Mouse (Mus musculus) A20 (cell line): Measurements from ENCODE around the gene Lrp11.

ENCODE experiments used
- DNase-seq: peaks from one replicate; pipeline ENCODE4 v3.0.0-alpha.2; 2011; ENCODE audit warnings: low read depth, low spot score

Gene Lrp11

GRCm38 (mm10) chr10:7623861-7624518 lies 34.4 kb downstream of the Lrp11 start:
- no peak for DNase-seq

DNA sequence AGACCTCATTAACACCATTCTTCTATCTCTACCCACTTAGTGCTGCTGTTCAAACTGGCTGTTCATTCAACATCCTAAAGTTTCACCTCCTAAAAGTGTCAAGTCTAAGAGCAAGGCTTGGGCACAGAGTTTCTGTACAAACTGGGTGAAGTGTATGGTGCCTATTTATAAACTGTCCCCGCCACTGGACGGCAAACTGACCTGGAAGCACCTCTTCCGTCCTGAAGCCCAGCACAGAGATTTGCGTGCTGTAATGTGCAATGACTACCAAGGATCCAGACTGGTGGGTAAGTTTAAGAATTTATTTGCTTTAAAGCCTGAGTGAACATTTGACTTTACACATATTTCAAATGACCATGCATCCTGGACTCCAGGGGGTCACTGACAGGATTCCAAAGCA lies 39.5 kb downstream of the Lrp11 start:
- no peak for DNase-seq

DNA sequence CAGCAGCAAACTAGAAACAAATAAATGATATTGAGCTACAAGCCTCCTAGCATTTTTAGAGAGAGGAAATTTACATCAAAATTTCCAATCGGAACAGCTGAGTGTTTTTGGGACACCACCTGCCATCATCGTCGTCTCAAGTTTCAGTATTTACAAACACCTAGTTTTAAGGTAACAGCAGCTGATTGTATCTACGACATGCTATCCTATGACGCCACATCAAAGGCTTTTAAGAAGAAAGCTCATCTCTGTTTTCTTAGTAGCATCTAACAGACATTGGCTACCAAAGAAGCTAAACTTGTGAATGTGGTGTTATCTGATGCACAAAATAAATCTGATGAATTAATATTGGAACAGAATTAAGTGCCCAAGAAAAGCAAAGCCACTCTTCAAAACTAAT lies 40.7 kb downstream of the Lrp11 start:
- DNase-seq = no peak

DNA sequence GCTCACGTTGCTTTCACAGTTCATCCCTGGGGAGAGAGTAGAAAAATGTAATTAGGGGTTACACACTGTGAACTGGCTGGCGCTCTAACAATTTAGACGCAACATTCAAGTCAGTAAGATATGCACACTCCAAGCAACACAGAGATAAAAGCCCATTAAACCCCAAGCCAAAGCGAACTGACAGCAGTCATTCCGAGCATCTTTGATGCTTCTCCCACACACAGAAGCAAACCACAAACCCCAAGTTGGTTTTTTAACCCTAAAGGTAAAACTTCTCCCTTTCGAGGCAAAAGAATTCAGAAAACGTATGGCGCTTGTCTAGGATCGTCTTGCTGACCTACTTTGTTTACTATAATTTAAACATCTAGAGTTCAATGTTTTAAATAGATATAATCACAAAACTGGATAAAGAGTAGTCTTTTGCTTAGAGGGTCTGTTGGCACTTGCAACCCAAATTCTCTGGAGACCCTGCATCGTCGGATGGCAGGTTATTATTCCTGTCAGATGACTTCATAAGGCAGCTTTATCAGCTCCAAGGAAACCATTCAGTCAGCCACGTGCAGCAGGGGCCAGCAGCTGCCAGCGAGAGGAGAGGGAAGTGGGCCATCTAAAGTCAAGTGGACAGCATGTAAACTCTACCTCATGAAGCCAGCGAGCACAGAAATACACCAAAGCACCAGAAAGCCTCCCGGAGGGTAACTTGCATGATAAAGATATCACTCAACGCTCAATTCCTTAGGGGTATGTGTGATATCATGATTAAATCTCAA lies 41.5 kb downstream of the Lrp11 start:
- DNase-seq = no peak

DNA sequence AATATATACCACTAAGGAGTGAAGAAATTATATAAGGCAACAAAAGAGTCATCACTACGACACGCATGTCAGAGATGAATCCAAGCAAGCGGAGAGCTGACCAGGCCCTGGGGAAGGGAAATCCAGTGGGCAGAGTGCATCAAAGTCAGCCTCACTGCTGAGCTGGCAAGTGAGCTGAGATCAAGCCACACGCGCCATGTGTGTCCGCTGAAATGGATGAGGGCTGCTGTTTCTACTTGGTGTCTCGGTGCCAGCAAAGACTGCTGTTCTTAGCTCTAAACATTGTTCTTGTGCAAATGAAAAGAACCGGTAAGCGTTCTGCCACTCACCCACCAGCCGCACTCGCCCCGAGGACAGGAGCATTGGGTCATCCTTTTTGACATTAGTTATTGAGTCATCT lies 50.8 kb downstream of the Lrp11 start:
- no peak for DNase-seq

- no peak for DNase-seq
These were observed 56.3 kb downstream of the Lrp11 start for GRCm38 (mm10) chr10:7645911-7646310.

DNA sequence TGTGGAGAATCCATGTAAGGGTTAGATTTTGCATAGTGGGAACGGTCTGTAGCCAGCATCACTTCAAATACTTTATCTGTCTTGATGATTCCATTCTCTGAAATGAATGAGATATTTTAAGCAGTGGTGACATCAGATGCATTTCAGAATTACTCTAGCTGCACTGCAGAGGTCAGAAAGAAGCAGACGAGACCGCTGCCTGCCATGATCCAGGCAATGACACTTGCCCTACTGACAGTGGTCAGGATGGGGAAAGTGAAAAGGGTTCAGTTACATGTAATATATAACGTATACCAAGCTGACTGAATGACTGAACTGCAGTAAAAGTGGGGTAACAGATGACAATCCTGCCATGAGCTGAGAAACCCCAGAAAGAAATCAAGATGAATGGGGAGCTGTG lies 59.5 kb downstream of the Lrp11 start:
- DNase-seq = no peak

- DNase-seq = no peak
These were observed 61.5 kb downstream of the Lrp11 start for GRCm38 (mm10) chr10:7651057-7651456.

DNA sequence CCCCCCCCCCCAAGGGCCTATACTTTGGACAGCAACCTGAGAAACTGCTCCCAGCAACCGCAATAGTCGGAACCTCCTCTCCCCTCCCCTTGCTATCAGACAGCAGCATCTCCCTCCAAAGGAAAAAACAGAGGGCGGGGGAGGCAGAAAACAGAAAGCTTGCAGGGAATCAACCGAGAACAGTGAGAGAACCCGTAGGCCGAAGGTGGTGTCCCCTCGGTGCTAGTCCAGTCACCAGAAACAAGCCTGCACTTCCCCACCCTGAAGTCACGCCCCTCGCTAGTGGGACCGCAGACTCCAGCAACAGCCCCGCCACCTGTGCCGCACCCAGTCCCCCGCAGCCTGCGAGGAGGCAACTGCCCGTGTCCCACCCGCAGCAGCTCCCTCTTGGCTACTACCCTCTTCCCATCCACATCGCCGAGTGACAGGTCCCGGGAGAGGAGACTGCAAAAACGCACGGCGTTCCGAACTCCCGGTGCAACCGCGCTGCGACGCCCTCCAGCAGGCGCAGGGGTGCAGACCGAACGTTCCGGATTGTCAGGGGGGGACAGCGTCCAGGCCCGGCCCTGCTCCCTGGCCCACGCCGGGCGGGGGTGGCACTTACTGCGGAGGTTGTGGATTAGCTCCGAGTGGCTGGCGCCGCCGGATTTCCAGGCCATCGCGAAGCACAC lies 73.0 kb downstream of the Lrp11 start:
- peak; percentile 90 for DNase-seq

DNA sequence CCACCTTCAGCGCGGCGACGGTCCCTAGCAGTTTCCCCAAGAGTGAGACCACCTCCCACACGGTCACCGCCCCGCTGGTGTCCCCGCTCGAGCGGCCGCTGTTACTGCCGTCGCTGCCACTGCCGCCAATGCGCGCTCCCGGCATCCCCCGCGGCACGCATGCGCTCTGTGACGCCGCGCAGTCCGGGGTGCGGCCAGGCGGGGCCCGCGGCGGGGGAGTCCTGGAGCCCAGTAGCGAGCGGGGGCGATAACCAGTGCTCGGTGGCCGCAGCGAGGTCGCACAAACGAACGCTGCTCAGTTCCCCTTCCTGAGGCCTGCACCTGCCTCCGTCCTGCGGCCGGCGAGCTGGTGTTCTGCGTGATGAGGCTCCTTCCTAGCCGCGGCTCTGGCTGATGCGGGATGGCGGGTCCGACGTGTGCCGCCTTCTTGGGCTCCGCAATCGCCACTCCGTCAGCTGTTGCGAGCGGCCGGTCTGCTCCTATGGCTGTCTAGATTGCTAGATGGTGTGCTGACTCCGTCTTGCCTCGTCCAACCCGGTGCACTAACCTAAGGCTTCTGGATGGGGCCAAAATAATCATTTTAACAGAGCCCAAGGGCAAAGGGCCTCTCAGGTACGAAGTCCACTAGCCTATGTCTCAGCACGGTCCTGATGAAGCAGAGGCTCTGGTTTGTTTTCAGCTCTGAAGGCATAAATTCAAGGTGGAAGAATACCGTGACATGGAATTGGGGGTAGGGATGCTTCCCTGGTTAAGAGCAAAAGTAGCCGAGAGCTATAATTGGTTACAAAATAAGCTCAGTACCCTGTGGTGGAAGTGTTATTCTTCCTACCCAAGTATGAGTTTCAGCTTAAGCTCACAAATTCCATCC lies 73.8 kb downstream of the Lrp11 start:
- peak; percentile 93 for DNase-seq

GRCm38 (mm10) chr10:7664027-7664526 lies 74.5 kb downstream of the Lrp11 start:
- DNase-seq = peak; percentile 43

- no peak for DNase-seq
These were observed 75.3 kb downstream of the Lrp11 start for GRCm38 (mm10) chr10:7664889-7665288.

- DNase-seq = peak; percentile 93
These were observed 77.8 kb downstream of the Lrp11 start, which contains the start of gene Nup43 for GRCm38 (mm10) chr10:7667342-7667802. Gene Nup43, plus strand, starts transcription at chr10:7667503.

GRCm38 (mm10) chr10:7673673-7674072 lies 84.1 kb downstream of the Lrp11 start:
- peak; percentile 75 for DNase-seq
